Mouse (Mus musculus) ovary, postnatal 14 days (tissue): ENCODE results near the gene Acvr2b.

Experiments used
- DNase-seq: peaks from one replicate; pipeline ENCODE4 v3.0.0; 2022; ENCODE audit warnings: low spot score

Gene Acvr2b

DNA sequence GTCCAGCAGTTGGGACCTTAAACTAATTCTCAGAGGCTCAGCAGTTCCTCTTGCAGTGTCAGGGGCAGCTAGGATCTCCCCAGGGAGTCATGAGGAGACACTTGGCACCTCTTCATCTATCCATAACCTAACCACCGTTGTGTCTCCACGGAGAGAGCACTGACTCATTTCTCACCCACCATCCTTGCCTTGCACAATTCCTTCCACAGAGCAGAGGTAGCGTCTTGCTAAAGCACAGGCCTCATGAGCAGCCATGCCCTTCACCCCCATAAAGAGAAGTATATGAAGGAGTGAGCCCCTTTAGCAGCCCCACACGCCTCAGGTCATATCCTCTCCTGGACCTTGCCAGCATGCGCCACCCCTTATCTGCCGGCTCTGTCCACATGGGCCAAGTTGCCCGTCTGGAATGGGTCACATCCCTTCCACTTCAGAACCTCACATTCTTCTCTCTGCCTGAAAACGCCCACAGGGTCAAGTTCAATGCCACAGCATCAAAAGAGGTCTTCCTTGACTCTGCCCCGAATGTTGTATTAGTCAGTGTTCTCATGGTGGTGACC lies 71.8 kb downstream of the Acvr2b start:
- DNase-seq, result no peak

- DNase-seq, result no peak
Observed at GRCm38 (mm10) chr9:119474717-119475611, 73.0 kb downstream of the Acvr2b start.

- no peak for DNase-seq
Observed at GRCm38 (mm10) chr9:119477754-119478153, 75.8 kb downstream of the Acvr2b start.

DNA sequence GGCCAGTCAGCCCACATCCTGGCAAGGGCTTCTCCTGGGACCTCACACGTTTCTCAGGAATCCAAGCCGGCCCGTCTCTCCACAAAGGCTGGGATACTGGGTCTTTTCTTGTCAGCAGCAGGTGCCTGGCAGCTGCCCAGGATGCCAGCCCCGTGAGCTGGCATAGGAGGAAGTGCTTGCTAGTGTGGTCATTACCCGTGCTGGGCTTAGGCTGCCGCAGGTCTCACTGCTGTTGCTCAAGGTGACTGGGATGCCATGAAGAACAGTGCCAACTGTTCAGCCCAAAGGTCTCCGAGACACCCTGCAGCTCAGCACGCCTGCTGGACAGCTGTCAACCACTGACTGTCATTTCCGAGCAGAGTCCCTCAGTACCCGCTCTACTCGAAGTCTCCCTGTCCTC lies 76.4 kb downstream of the Acvr2b start:
- DNase-seq, result no peak

- DNase-seq, result no peak
Observed at GRCm38 (mm10) chr9:119479297-119479696, 77.4 kb downstream of the Acvr2b start.

- DNase-seq, result no peak
Observed at GRCm38 (mm10) chr9:119481612-119482011, 79.7 kb downstream of the Acvr2b start.

GRCm38 (mm10) chr9:119483554-119484353 lies 81.8 kb downstream of the Acvr2b start:
- no peak for DNase-seq

DNA sequence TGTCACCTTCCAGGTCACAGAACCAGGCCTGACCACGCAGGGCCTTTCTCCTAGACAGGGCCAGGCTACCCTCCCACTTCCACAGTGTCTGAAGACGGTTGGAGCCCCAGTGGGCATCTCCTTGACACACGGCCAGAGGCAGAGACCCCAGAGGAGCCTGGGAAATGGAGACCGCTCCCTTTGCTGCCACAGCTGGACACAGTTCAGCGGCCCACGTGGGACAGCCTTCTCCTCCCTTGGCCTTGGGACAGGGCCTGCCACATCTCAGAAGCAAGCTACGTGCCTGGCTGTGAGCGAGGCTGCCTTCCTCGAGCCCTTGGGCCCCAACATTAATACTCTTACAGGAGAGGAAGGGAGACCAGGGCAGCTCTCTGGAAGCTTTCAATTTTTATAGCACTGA lies 82.5 kb downstream of the Acvr2b start:
- no peak for DNase-seq
